Mouse (Mus musculus) midbrain, embryonic 11.5 days (tissue): Measurements from ENCODE around the gene Catsperz. TPM values are rescaled to one million over a fixed set of nuclear protein-coding genes. Genes with fewer than 3 reads are reported as not detected.
A peak's percentile ranks its signal among the peaks of the same experiment; 100 is the strongest.

Experiments used
- ATAC-seq: fragments of 200-750 bp; cut with Nextera tagmentation; 2 replicates; pipeline ENCODE4 v1.8.0; 2017; ENCODE audit warnings: moderate TSS enrichment, moderate library complexity; ENCODE audit not compliant: low FRiP score
- DNase-seq: peaks from one replicate; pipeline ENCODE4 v3.0.0; 2015; ENCODE audit warnings: low spot score; ENCODE audit errors: missing footprints
- H3K27ac ChIP-seq: fragments of 300-500 bp; sonication (generic); 2 replicates; pipeline ENCODE4 v1.5.1; 2014; ENCODE audit warnings: low read depth, low read length
- H3K27me3 ChIP-seq: fragments of 300-500 bp; sonication (generic); 2 replicates; pipeline ENCODE4 v1.6.1; 2014; ENCODE audit warnings: mild to moderate bottlenecking, low read length, moderate library complexity, mixed read lengths; ENCODE audit not compliant: control insufficient read depth, insufficient read depth
- H3K36me3 ChIP-seq: fragments of 300-500 bp; sonication (generic); 2 replicates; pipeline ENCODE4 v1.6.1; 2014; ENCODE audit warnings: mild to moderate bottlenecking, low read length, moderate library complexity, mixed read lengths; ENCODE audit not compliant: control insufficient read depth, insufficient read depth
- H3K4me1 ChIP-seq: fragments of 300-500 bp; sonication (generic); 2 replicates; pipeline ENCODE4 v1.6.1; 2014; ENCODE audit warnings: low read length; ENCODE audit not compliant: control insufficient read depth, insufficient read depth
- H3K4me2 ChIP-seq: fragments of 300-500 bp; sonication (generic); 2 replicates; pipeline ENCODE4 v1.6.1; 2014; ENCODE audit warnings: mild to moderate bottlenecking, moderate library complexity
- H3K4me3 ChIP-seq: fragments of 300-500 bp; sonication (generic); 2 replicates; pipeline ENCODE4 v1.5.1; 2014; ENCODE audit warnings: low read depth, low read length
- H3K9ac ChIP-seq: fragments of 300-500 bp; sonication (generic); 2 replicates; pipeline ENCODE4 v1.6.1; 2014; ENCODE audit warnings: low read length
- H3K9me3 ChIP-seq: fragments of 300-500 bp; sonication (generic); 2 replicates; pipeline ENCODE4 v1.6.1; 2016; ENCODE audit warnings: low read length; ENCODE audit not compliant: control insufficient read depth
- WGBS: fragments of 180-500 bp; shearing (Covaris S2); extraction: QIAGEN DNeasy Blood & Tissue Kit; methylation state at CpG from one replicate; pipeline ENCODE4 v1.1.7; 2014; 5-methylcytosine and 5-hydroxymethylcytosine counted together
- polyA plus RNA-seq: library from polyadenylated mRNA; unstranded; fragments of >200 nt; fragmentation: Nextera tagmentation; extraction: Ambion mirVana; gene quantifications from 2 replicates; pipeline ENCODE4 v1.2.1, GENCODE M21; 2014

The Catsperz gene
- polyA plus RNA-seq, 1 experiment from 2014 or later, result not detected

DNA sequence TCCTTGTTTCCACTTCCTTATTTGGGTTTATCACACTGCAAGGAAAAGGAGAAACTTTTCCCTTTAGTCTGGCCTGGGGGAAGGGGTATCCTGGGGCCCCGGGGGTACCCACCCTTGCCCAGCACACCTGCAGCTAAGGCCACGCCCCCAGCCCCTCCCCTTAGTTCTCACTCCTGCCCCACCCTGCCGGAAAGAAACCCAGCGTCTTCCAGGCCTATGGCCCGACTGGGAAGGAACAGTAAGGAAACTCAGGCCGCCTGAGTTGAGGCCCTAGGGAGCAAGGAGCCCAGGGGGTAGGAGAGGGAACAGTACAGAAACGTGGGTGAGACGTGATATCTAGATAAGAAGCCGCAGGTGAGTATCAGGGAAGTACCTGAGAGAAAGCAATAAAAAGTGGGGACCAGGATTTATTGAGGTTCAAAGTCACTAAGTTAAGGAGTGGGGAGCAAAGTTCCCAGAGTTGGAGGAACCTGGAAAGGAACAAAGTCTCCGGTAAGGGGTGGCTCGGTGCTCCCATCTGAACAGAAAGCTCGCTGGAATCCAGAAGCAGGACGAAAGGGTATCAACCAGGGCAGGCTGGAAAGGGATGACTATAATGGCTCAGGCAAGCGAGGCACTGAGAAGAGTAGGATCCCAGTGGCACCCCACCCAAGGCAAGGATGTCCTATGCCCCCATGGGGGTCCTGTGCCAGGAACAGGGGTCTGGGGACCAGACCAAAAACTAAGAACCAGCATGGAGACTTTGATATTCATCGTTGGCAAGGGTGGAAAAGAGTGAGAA, 43.5 kb upstream of the Catsperz start:
- no peak overlapping the region; the same call in 1 of the 2 replicates for H3K9ac ChIP-seq
- H3K4me1 ChIP-seq, result peaks cover 11% of the 10 kb centered on the region
- H3K4me3 ChIP-seq, result peak overlapping the region; percentile 42
- ATAC-seq, result no peak
- peak; percentile 86 for DNase-seq
- peaks cover 20% of the 10 kb centered on the region for H3K27me3 ChIP-seq
- WGBS, result 15% methylated on average over 15 of the region's 15 CpGs
- H3K27ac ChIP-seq, result no peak overlapping the region
- no peaks in the 10 kb centered on the region for H3K36me3 ChIP-seq
- H3K9me3 ChIP-seq, result no peaks in the 10 kb centered on the region
- peak overlapping the region; percentile 51 for H3K4me2 ChIP-seq

- ATAC-seq (no peak), DNase-seq (no peak)
- Histone ChIP-seq H3K9ac (no peak overlapping the region), H3K36me3 (no peaks in the 10 kb centered on the region), H3K4me1 (peaks cover 11% of the 10 kb centered on the region), H3K27me3 (no peaks in the 10 kb centered on the region), H3K4me2 (no peak overlapping the region), H3K4me3 (no peak overlapping the region), H3K27ac (no peak overlapping the region), H3K9me3 (no peaks in the 10 kb centered on the region)
- WGBS, result 79% methylated on average over 10 of the region's 10 CpGs
Measured at GRCm38 (mm10) chr19:6956461-6956860, 31.3 kb upstream of the Catsperz start.

- no peak overlapping the region for H3K4me3 ChIP-seq
- H3K4me1 ChIP-seq, result peaks cover 11% of the 10 kb centered on the region
- no peaks in the 10 kb centered on the region for H3K9me3 ChIP-seq
- DNase-seq (no peak), ATAC-seq (no peak)
- no peak overlapping the region for H3K4me2 ChIP-seq
- no peaks in the 10 kb centered on the region for H3K36me3 ChIP-seq
- no peak overlapping the region for H3K9ac ChIP-seq
- H3K27ac ChIP-seq, result no peak overlapping the region
- H3K27me3 ChIP-seq, result no peaks in the 10 kb centered on the region
- 88% methylated on average over 7 of the region's 7 CpGs for WGBS
Measured at GRCm38 (mm10) chr19:6955424-6955823, 30.2 kb upstream of the Catsperz start.

DNA sequence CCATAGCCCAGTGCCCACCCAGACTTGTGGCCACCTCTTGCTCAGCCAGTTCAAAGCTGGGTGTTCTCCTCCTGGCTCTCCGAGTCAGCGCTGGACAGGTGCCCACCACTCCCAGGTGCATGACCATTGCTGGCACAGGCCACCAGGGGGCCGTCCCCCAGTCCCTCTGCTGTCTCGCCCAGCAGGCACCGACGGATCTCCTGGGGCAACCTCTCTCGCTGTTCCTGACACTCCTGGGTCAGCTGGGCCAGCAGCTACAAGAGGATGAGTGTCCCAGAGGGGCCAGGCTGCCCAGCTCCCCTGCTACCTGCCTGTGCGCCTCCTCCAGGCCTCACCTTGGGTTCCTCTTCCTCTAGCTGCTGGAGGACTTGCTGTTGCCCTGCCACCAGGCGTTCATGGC, 28.9 kb upstream of the Catsperz start:
- H3K27ac ChIP-seq, result no peak overlapping the region
- H3K4me3 ChIP-seq, result no peak overlapping the region
- H3K27me3 ChIP-seq, result no peaks in the 10 kb centered on the region
- H3K36me3 ChIP-seq, result no peaks in the 10 kb centered on the region
- 61% methylated on average over 9 of the region's 9 CpGs for WGBS
- ATAC-seq (no peak), DNase-seq (no peak)
- no peaks in the 10 kb centered on the region for H3K9me3 ChIP-seq
- peaks cover 15% of the 10 kb centered on the region for H3K4me1 ChIP-seq
- no peak overlapping the region for H3K4me2 ChIP-seq
- no peak overlapping the region for H3K9ac ChIP-seq

DNA sequence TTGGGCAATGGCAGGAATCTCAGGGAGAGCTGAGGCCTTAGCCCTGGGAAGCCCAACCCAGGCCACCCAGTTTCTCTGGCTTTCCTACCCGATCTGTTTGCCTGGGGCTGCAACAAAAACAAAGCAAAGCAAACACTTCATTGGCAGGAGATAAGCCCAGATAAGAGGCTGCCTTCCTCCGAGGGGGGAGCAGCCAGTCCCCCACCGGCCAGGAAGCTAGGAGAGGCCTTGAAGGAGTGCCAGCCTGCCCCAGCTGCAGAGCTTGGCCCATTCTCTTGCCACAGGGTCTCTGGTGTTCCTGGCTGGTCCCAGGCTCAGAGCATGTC, 27.5 kb upstream of the Catsperz start:
- H3K4me2 ChIP-seq, result peak overlapping the region; percentile 94
- H3K9ac ChIP-seq, result peak overlapping the region; percentile 76
- H3K27ac ChIP-seq, result no peak overlapping the region
- H3K9me3 ChIP-seq, result no peaks in the 10 kb centered on the region
- no peaks in the 10 kb centered on the region for H3K36me3 ChIP-seq
- ATAC-seq (no peak), DNase-seq (no peak)
- peak overlapping the region; percentile 42; the same call in 1 of the 2 replicates for H3K4me3 ChIP-seq
- 21% methylated on average over 3 of the region's 3 CpGs for WGBS
- no peaks in the 10 kb centered on the region for H3K27me3 ChIP-seq
- peaks cover 15% of the 10 kb centered on the region for H3K4me1 ChIP-seq

DNA sequence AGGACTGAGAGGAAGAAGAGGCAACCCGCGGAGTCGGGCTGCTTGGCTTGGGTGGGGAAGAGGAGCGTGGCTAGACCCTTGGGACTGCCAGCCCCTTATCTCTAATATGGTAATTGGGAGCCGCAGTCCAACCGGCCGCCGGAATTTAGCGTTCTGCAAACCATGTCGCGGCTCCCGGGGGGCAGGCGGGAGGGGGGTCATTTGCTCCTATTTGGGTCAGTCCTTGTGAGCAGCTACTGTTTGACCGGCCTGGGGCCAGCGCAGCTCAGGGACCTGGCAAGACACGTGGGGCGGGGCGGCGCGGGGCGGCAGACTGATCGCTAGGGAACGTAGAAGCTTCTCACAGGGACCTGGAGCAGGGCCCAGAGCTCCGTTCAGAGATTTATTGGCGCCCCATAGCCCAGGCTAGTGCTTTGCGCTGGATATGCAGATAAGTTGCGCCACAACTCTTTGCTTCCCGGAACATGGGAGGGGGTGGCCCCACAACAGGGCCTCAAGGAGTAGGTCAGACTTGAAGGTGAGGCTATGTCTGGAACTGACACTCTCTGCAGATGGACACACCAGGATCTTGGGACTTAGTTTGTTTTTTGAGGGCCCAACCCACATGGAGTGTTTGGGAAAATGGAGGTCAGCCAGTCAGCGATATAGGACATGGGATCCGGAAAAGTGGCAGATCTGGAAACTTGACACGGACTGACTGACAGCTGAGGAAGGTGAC, 27.0 kb upstream of the Catsperz start:
- Histone ChIP-seq H3K4me2 (peak overlapping the region; percentile 94), H3K9ac (peak overlapping the region; percentile 76), H3K27me3 (no peaks in the 10 kb centered on the region), H3K9me3 (no peaks in the 10 kb centered on the region), H3K27ac (peak overlapping the region; percentile 97), H3K4me3 (peak overlapping the region; percentile 42), H3K4me1 (peaks cover 15% of the 10 kb centered on the region), H3K36me3 (no peaks in the 10 kb centered on the region)
- ATAC-seq, result peak; percentile 20
- WGBS, result 3% methylated on average over 31 of the region's 31 CpGs
- peak; percentile 92 for DNase-seq

DNA sequence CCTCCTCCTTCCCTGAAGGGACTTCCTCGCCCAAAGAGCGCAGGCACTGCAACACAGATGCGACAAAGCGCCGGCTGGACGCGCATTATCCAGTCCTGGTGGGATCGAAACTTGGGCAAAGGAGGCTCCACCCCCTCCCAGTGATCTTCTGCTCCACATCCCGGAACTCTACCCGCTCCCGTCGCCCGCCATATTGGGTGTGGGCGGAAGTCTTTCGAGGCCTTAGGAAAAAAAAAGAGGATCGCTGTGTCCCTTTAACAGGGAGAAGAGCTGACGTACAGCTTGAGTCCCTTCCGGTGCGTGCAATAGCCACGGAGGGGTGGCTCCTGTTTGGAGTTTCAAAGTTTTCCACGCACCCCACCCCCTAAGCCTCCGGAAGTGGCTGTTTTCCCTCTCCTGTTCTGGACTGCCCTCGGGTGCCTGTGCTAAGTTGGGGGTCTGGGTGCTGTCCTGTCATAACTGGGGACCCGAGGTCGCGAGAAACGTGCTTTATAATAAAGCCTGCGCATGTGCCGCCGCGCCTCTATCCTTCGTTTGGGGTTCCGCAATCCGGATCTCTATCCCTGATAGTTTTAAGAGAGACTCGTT, 26.3 kb upstream of the Catsperz start:
- DNase-seq (peak; percentile 98), ATAC-seq (peak; percentile 86)
- Histone ChIP-seq H3K4me3 (peak overlapping the region; percentile 42), H3K27ac (peak overlapping the region; percentile 97), H3K9ac (peak overlapping the region; percentile 76), H3K4me1 (peaks cover 15% of the 10 kb centered on the region), H3K36me3 (no peaks in the 10 kb centered on the region), H3K4me2 (peak overlapping the region; percentile 94), H3K27me3 (no peaks in the 10 kb centered on the region), H3K9me3 (no peaks in the 10 kb centered on the region)
- under 1% methylated on average over 35 of the region's 35 CpGs for WGBS

DNA sequence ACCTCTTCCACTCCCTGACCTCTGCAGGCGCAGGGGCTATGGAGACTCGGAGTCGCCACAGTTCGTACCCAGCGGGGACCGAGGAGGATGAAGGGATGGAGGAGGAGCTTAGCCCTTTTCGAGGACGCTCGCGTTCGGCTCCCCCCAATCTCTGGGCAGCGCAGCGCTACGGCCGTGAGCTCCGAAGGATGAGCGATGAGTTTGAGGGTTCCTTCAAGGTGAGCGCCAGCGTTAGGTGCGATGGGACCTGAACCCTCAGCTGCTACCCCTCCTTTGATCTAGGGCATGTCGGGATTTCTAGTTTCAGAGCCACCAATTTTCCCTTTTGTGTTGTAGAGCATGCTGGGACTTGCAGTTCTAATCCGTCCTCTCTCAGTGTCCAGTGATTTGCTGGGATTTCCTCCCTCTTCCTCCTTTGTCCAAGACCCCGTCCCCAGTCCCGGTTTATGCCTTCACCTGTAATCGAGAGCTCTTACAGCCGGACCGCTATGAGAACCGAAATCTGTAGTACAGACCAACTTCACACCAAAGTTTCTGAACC, 25.5 kb upstream of the Catsperz start:
- no peaks in the 10 kb centered on the region for H3K27me3 ChIP-seq
- DNase-seq (peak; percentile 98), ATAC-seq (peak; percentile 65)
- peak overlapping the region; percentile 94 for H3K4me2 ChIP-seq
- H3K27ac ChIP-seq, result peak overlapping the region; percentile 97
- H3K36me3 ChIP-seq, result no peaks in the 10 kb centered on the region
- H3K4me1 ChIP-seq, result peaks cover 15% of the 10 kb centered on the region
- peak overlapping the region; percentile 42 for H3K4me3 ChIP-seq
- under 1% methylated on average over 28 of the region's 28 CpGs for WGBS
- peak overlapping the region; percentile 76 for H3K9ac ChIP-seq
- H3K9me3 ChIP-seq, result no peaks in the 10 kb centered on the region

- H3K27me3 ChIP-seq, result no peaks in the 10 kb centered on the region
Measured at GRCm38 (mm10) chr19:6949951-6950350, 24.8 kb upstream of the Catsperz start.

More at GRCm38 (mm10) chr19:6949951-6950350, 24.8 kb upstream of the Catsperz start:
- Histone ChIP-seq H3K4me3 (peak overlapping the region; percentile 42; the same call in 1 of the 2 replicates), H3K9ac (peak overlapping the region; percentile 76; the same call in 1 of the 2 replicates), H3K27ac (no peak overlapping the region), H3K4me1 (peaks cover 15% of the 10 kb centered on the region), H3K4me2 (peak overlapping the region; percentile 94), H3K36me3 (no peaks in the 10 kb centered on the region), H3K9me3 (no peaks in the 10 kb centered on the region)
- WGBS, result 47% methylated on average over 5 of the region's 5 CpGs
- ATAC-seq (no peak), DNase-seq (no peak)
